Mouse (Mus musculus): ENCODE measurements at regions not wholly inside any gene's neighbourhood (a gene's known extent, or its start where the extent isn't known, plus 50 kb on each side); places are given as distances from the start of the nearest gene placed in this dataset.

DNA sequence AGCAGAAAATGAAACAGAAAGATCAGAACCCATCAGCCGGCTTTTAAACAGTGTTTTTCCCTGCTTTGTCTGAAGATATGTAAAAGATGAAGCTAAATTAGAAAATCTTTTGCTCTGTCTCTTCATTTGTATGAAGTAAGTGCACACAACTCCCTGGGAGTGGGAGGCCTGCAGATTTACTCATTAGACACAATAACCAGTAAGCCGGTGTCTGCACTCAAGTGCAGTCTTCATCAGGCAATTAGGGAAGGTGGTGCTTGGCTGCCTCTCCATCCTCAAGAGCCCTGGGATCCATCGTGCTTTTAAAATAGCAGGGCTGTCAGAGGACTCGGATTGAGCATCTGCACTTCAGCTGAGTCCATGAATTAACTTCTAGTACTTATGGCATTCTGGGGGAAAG is 945.1 kb downstream of the Slc4a3 start:
- H3K27me3 ChIP-seq (replicated peaks; ENCODE audit: control insufficient read depth, insufficient read depth, low read length), result no peaks in the 10 kb centered on the region
- no peak overlapping the region for H3K9ac ChIP-seq (ENCODE audit: low read length)
- no peak for ATAC-seq (replicated peaks; ENCODE audit: low FRiP score, low TSS enrichment, low read depth)
- H3K4me1 ChIP-seq (replicated peaks; ENCODE audit: control insufficient read depth, insufficient read depth, low read length), result no peaks in the 10 kb centered on the region
- no peak overlapping the region for H3K4me3 ChIP-seq (ENCODE audit: low read depth, low read length)
- WGBS, result 49% methylated on average over 4 of the region's 4 CpGs
- no peaks in the 10 kb centered on the region for H3K9me3 ChIP-seq (ENCODE audit: control insufficient read depth, low read length)
- no peak overlapping the region for H3K4me2 ChIP-seq (ENCODE audit: low read length)
- H3K27ac ChIP-seq (ENCODE audit: low read depth), result no peak overlapping the region
- no peaks in the 10 kb centered on the region for H3K36me3 ChIP-seq (ENCODE audit: control insufficient read depth, insufficient read depth, low read length)
- no peak for DNase-seq (ENCODE audit: low spot score)

GRCm38 (mm10) chr1:76505150-76505549 is 959.1 kb downstream of the Slc4a3 start:
- no peak for ATAC-seq (replicated peaks; ENCODE audit: low FRiP score, low TSS enrichment, low read depth)
- Histone ChIP-seq H3K4me3 (ENCODE audit: low read depth, low read length) (no peak overlapping the region), H3K4me1 (replicated peaks; ENCODE audit: control insufficient read depth, insufficient read depth, low read length) (no peaks in the 10 kb centered on the region), H3K9me3 (ENCODE audit: control insufficient read depth, low read length) (no peaks in the 10 kb centered on the region), H3K36me3 (ENCODE audit: control insufficient read depth, insufficient read depth, low read length) (no peaks in the 10 kb centered on the region), H3K4me2 (ENCODE audit: low read length) (no peak overlapping the region), H3K27ac (ENCODE audit: low read depth) (no peak overlapping the region), H3K9ac (ENCODE audit: low read length) (no peak overlapping the region), H3K27me3 (replicated peaks; ENCODE audit: control insufficient read depth, insufficient read depth, low read length) (no peaks in the 10 kb centered on the region)
- no peak for DNase-seq (ENCODE audit: low spot score)

- 94% methylated on average over 1 of the region's 1 CpGs for WGBS
Measured at GRCm38 (mm10) chr1:76508821-76509220, 962.8 kb downstream of the Slc4a3 start.

GRCm38 (mm10) chr1:76509486-76509885 is 963.4 kb downstream of the Slc4a3 start:
- Histone ChIP-seq H3K4me3 (ENCODE audit: low read depth, low read length) (no peak overlapping the region), H3K27me3 (replicated peaks; ENCODE audit: control insufficient read depth, insufficient read depth, low read length) (no peaks in the 10 kb centered on the region), H3K27ac (ENCODE audit: low read depth) (no peak overlapping the region), H3K9me3 (ENCODE audit: control insufficient read depth, low read length) (no peaks in the 10 kb centered on the region), H3K36me3 (ENCODE audit: control insufficient read depth, insufficient read depth, low read length) (no peaks in the 10 kb centered on the region), H3K4me2 (ENCODE audit: low read length) (no peak overlapping the region), H3K9ac (ENCODE audit: low read length) (no peak overlapping the region), H3K4me1 (replicated peaks; ENCODE audit: control insufficient read depth, insufficient read depth, low read length) (no peaks in the 10 kb centered on the region)
- DNase-seq (ENCODE audit: low spot score), result no peak
- ATAC-seq (replicated peaks; ENCODE audit: low FRiP score, low TSS enrichment, low read depth), result no peak
- 92% methylated on average over 3 of the region's 3 CpGs for WGBS

More at GRCm38 (mm10) chr1:76508821-76509220, 962.8 kb downstream of the Slc4a3 start:
- H3K36me3 ChIP-seq (ENCODE audit: control insufficient read depth, insufficient read depth, low read length), result no peaks in the 10 kb centered on the region
- no peak overlapping the region for H3K27ac ChIP-seq (ENCODE audit: low read depth)
- H3K4me2 ChIP-seq (ENCODE audit: low read length), result no peak overlapping the region
- H3K4me1 ChIP-seq (replicated peaks; ENCODE audit: control insufficient read depth, insufficient read depth, low read length), result no peaks in the 10 kb centered on the region
- no peak for ATAC-seq (replicated peaks; ENCODE audit: low FRiP score, low TSS enrichment, low read depth)
- DNase-seq (ENCODE audit: low spot score), result no peak
- no peaks in the 10 kb centered on the region for H3K27me3 ChIP-seq (replicated peaks; ENCODE audit: control insufficient read depth, insufficient read depth, low read length)
- no peak overlapping the region for H3K4me3 ChIP-seq (ENCODE audit: low read depth, low read length)
- H3K9me3 ChIP-seq (ENCODE audit: control insufficient read depth, low read length), result no peaks in the 10 kb centered on the region
- H3K9ac ChIP-seq (ENCODE audit: low read length), result no peak overlapping the region

- 77% methylated on average over 1 of the region's 1 CpGs for WGBS
- Histone ChIP-seq H3K36me3 (ENCODE audit: control insufficient read depth, insufficient read depth, low read length) (no peaks in the 10 kb centered on the region), H3K27me3 (replicated peaks; ENCODE audit: control insufficient read depth, insufficient read depth, low read length) (no peaks in the 10 kb centered on the region), H3K9me3 (ENCODE audit: control insufficient read depth, low read length) (no peaks in the 10 kb centered on the region), H3K9ac (ENCODE audit: low read length) (no peak overlapping the region), H3K4me3 (ENCODE audit: low read depth, low read length) (no peak overlapping the region), H3K4me1 (replicated peaks; ENCODE audit: control insufficient read depth, insufficient read depth, low read length) (no peaks in the 10 kb centered on the region), H3K27ac (ENCODE audit: low read depth) (no peak overlapping the region), H3K4me2 (ENCODE audit: low read length) (no peak overlapping the region)
- no peak for ATAC-seq (replicated peaks; ENCODE audit: low FRiP score, low TSS enrichment, low read depth)
- DNase-seq (ENCODE audit: low spot score), result no peak
Measured at GRCm38 (mm10) chr1:76512156-76512555, 966.1 kb downstream of the Slc4a3 start.

- no peaks in the 10 kb centered on the region for H3K27me3 ChIP-seq (replicated peaks; ENCODE audit: control insufficient read depth, insufficient read depth, low read length)
- H3K4me1 ChIP-seq (replicated peaks; ENCODE audit: control insufficient read depth, insufficient read depth, low read length), result no peaks in the 10 kb centered on the region
- no peak for ATAC-seq (replicated peaks; ENCODE audit: low FRiP score, low TSS enrichment, low read depth)
- H3K36me3 ChIP-seq (ENCODE audit: control insufficient read depth, insufficient read depth, low read length), result no peaks in the 10 kb centered on the region
- no peak overlapping the region for H3K27ac ChIP-seq (ENCODE audit: low read depth)
- DNase-seq (ENCODE audit: low spot score), result no peak
- H3K4me3 ChIP-seq (ENCODE audit: low read depth, low read length), result no peak overlapping the region
- no peaks in the 10 kb centered on the region for H3K9me3 ChIP-seq (ENCODE audit: control insufficient read depth, low read length)
- no peak overlapping the region for H3K4me2 ChIP-seq (ENCODE audit: low read length)
- 86% methylated on average over 2 of the region's 2 CpGs for WGBS
- H3K9ac ChIP-seq (ENCODE audit: low read length), result no peak overlapping the region
Measured at GRCm38 (mm10) chr1:76513490-76513889, 967.4 kb downstream of the Slc4a3 start.

- Histone ChIP-seq H3K9me3 (ENCODE audit: control insufficient read depth, low read length) (no peaks in the 10 kb centered on the region), H3K27me3 (replicated peaks; ENCODE audit: control insufficient read depth, insufficient read depth, low read length) (no peaks in the 10 kb centered on the region; the same call in 1 of the 2 replicates), H3K4me3 (ENCODE audit: low read depth, low read length) (no peak overlapping the region), H3K36me3 (ENCODE audit: control insufficient read depth, insufficient read depth, low read length) (no peaks in the 10 kb centered on the region), H3K4me1 (replicated peaks; ENCODE audit: control insufficient read depth, insufficient read depth, low read length) (0 out of 2 replicates have a peak, but pooled peaks cover 2% of the 10 kb centered on the region), H3K4me2 (ENCODE audit: low read length) (no peak overlapping the region), H3K9ac (ENCODE audit: low read length) (no peak overlapping the region), H3K27ac (ENCODE audit: low read depth) (no peak overlapping the region)
- ATAC-seq (replicated peaks; ENCODE audit: low FRiP score, low TSS enrichment, low read depth), result no peak
- DNase-seq (ENCODE audit: low spot score), result no peak
- 41% methylated on average over 9 of the region's 9 CpGs for WGBS
Measured at GRCm38 (mm10) chr1:76529531-76529930, 983.5 kb downstream of the Slc4a3 start.

- DNase-seq (ENCODE audit: low spot score) (no peak), ATAC-seq (replicated peaks; ENCODE audit: low FRiP score, low TSS enrichment, low read depth) (no peak)
- Histone ChIP-seq H3K9ac (ENCODE audit: low read length) (no peak overlapping the region), H3K4me2 (ENCODE audit: low read length) (no peak overlapping the region), H3K36me3 (ENCODE audit: control insufficient read depth, insufficient read depth, low read length) (no peaks in the 10 kb centered on the region), H3K27ac (ENCODE audit: low read depth) (no peak overlapping the region), H3K4me1 (replicated peaks; ENCODE audit: control insufficient read depth, insufficient read depth, low read length) (0 out of 2 replicates have a peak, but pooled peaks cover 2% of the 10 kb centered on the region), H3K27me3 (replicated peaks; ENCODE audit: control insufficient read depth, insufficient read depth, low read length) (no peaks in the 10 kb centered on the region; the same call in 1 of the 2 replicates), H3K9me3 (ENCODE audit: control insufficient read depth, low read length) (no peaks in the 10 kb centered on the region), H3K4me3 (ENCODE audit: low read depth, low read length) (no peak overlapping the region)
- WGBS, result 64% methylated on average over 6 of the region's 6 CpGs
Measured at GRCm38 (mm10) chr1:76530342-76530741, 984.3 kb downstream of the Slc4a3 start.

DNA sequence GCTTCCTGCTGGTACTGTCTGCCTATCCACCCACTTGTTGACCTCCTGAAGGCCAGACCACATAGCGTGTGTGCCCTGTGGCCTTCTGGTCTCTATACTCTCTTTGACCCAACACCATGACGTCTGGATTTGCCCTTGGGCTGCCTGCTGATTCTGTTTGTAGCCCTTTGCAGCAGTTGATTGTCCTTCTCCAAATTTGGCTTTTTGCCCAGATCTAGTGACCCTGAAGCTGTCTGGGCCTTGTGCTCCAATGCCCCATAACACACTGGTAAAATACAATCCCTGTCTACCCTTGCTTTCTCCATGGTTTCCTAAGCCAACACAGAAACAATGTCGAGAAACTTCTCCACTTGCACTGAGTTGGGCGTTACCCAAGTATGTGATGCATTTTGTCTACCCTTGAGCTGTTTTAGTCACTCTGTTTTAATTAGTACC is 979.3 kb downstream of the Epha4 start:
- H3K4me2 ChIP-seq (ENCODE audit: low read length), result no peak overlapping the region
- H3K4me1 ChIP-seq (replicated peaks; ENCODE audit: control insufficient read depth, insufficient read depth, low read length), result no peaks in the 10 kb centered on the region
- no peaks in the 10 kb centered on the region; the same call in 1 of the 2 replicates for H3K27me3 ChIP-seq (replicated peaks; ENCODE audit: control insufficient read depth, insufficient read depth, low read length)
- ATAC-seq (replicated peaks; ENCODE audit: low FRiP score, low TSS enrichment, low read depth) (no peak), DNase-seq (ENCODE audit: low spot score) (no peak)
- no peaks in the 10 kb centered on the region for H3K9me3 ChIP-seq (ENCODE audit: control insufficient read depth, low read length)
- no peaks in the 10 kb centered on the region for H3K36me3 ChIP-seq (ENCODE audit: control insufficient read depth, insufficient read depth, low read length)
- H3K9ac ChIP-seq (ENCODE audit: low read length), result no peak overlapping the region
- no peak overlapping the region for H3K4me3 ChIP-seq (ENCODE audit: low read depth, low read length)
- no peak overlapping the region for H3K27ac ChIP-seq (ENCODE audit: low read depth)
- WGBS, result 81% methylated on average over 4 of the region's 4 CpGs
